Mouse (Mus musculus) hematopoietic stem cell, adult 5-6 weeks (primary cell): ENCODE measurements around the gene Thbd. TPM values are rescaled to one million over a fixed set of nuclear protein-coding genes. Genes with fewer than 3 reads are reported as not detected.

Source experiments
- ATAC-seq, 2 experiments: fragments of 125-278 bp in 1 of 2; replicated peaks in 1 of 2; 2 replicates each; pipeline ENCODE4 v1.8.0; 2016 to 2017; ENCODE audit warnings: inconsistent platforms in 2 of 2, mild to moderate bottlenecking in 2 of 2, moderate number of reproducible peaks in 2 of 2, low read depth in 1 of 2, moderate TSS enrichment in 1 of 2; ENCODE audit not compliant: low FRiP score in 2 of 2, poor library complexity in 2 of 2, severe bottlenecking in 2 of 2, insufficient read depth in 1 of 2, low TSS enrichment in 1 of 2
- total RNA-seq: library from RNA; stranded (forward); fragments of 172-1452, 232-1000 nt; gene quantifications from 2 replicates; pipeline ENCODE4 v1.2.3, GENCODE M21; 2017

The Thbd gene
- total RNA-seq, result 6.9 and 10.5 TPM in 2 replicates

GRCm38 (mm10) chr2:148407870-148408760, at the start of gene Thbd:
Gene Thbd, minus strand, starts transcription at chr2:148408188.
- ATAC-seq, result peak; percentile 58 to 70

- no peak for ATAC-seq
Observed at GRCm38 (mm10) chr2:148455341-148455740, 47.4 kb upstream of the Thbd start.

DNA sequence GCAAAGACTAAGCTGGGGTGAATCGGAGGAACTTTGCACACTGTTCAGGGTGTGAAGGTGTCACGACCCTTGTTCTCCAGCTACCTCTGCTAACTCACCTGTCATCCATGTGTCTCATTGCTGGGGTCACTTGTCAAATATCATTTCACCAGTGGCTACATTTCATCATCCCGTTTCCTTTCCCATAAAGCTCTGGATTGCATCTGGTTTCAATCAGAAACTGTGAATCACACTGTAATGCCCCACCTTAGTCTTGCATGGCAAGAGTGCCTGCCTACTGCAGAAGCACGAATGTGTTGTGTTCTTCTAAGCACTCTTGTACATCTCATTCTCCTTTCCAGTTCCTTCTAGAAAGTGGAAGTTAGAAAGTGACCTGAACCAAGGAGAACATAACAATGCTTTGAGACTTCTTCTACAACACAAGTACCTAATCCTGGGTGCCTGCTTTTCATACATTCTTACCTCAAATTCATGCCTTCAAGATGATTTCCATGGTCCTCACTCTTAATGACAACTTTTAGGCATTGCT, 46.1 kb upstream of the Thbd start:
- no peak for ATAC-seq

DNA sequence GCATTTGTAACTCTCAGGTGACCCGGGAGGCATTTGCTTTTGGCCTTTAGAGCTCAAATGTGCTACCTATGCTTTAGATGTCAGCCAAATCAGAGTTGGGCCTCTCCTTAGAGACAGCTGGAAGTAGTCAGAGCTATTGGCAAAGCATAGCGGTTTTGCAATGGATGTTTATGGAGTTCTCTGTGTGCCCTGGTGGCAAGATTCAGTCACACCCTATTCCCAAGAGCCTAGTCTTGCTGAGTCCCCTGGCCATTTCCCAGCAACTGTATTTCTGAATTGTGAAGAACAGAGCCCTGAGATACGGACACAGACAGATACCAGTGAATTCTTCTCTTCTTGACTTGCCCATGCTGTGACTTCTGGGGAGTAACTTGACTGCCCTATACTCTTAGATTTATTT, 45.1 kb upstream of the Thbd start:
- no peak for ATAC-seq

DNA sequence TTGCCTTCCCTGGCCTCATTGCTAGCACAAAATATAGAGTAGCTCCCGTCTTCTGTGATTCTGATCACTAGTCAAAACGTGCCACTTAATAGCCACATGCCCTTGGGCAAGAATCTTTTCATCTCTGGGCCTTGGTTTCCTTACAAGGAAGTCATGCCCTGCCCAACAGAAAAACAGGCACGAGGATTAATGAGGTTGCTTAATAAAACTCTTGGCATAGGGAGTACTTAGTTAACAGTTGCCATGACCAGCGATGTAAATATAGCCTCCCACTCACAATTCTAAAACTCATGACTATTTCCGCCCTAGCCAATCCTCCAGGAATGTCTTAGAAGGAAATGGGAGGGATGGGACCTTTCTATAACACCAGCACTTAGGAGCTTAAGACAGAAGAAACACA, 43.5 kb upstream of the Thbd start:
- ATAC-seq, result no peak

- no peak for ATAC-seq
Observed at GRCm38 (mm10) chr2:148450616-148451015, 42.6 kb upstream of the Thbd start.

- ATAC-seq, result no peak
Observed at GRCm38 (mm10) chr2:148449659-148450058, 41.7 kb upstream of the Thbd start.

- ATAC-seq, result no peak
Observed at GRCm38 (mm10) chr2:148446446-148446845, 38.5 kb upstream of the Thbd start.

DNA sequence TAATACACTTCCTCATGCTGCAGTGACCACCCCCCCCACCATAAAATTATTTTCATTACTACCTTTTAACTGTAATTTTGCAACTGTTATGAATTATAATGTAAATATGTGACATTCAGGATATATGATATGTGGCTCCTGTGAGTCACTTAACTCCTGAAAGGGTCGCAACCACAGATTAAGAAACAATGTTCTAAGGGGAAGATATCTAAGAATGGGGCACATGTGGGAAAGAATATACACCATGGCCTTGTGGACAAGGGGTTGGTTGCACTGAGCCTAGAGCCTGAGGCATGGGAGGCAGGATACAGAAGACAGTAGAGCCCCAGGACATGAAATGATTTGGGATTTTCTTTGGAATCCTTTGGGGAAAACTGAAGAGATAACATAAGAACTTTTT, 37.6 kb upstream of the Thbd start:
- ATAC-seq, result no peak

GRCm38 (mm10) chr2:148444472-148444871, 36.5 kb upstream of the Thbd start:
- no peak for ATAC-seq

DNA sequence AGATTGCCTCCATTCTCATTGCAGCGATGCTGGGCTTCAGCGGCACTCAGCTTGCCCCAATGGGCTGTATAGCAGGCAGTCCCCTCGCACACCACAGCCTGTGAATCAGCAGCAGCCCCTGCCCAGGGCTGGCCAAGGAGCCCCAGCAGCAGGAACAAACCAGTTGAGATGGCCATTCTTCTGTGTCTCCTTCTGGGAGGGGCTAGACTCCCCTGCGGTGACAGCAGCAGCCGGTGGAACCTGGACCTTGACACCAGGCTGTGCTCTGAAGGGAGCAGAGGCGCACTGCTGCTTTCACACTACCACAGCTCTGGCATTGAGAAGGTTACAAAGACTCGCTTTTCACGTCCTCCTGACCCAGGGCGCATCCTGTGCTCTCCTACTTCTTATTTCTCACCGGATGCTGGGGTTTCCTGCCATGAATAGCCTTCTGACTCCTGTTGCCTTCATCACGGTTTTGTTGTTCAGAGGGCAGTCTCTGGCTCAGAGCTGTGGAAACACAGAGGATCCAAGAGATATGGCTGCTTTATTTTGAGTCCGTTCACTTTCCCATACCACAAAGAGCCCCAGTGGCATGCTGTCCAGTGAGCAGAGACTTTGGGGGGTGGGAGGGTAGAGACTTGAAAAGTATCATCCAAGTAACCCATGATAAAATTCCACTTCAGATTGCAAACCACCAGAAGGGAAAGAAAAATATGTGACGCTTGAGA, 35.4 kb upstream of the Thbd start, which contains the start of gene Cd93:
Gene Cd93, minus strand, starts transcription at position 315 of the 710 bp plus-strand sequence.
- peak; percentile 81 to 82 for ATAC-seq

DNA sequence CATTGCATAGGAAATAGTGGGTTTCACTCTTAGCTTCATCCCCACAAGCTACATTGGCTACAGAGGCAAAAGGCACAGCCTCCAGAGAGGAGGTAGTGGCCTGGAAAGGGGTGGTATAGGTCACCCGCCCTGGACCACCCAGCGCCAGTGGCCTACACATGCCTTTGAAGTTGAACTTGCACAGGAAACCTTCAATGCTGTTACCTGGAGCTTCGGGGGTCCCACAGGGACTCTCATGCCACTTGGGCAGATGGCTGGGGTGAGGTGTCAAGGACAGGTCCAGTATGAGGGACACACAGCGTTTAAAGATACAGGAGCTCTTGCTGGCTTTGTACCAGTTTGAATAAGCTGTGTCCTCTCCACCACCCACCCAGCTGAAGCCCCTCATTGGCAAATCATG, 34.7 kb upstream of the Thbd start:
- ATAC-seq, result no peak

- no peak for ATAC-seq
Observed at GRCm38 (mm10) chr2:148442172-148442571, 34.2 kb upstream of the Thbd start.

- ATAC-seq, result no peak
Observed at GRCm38 (mm10) chr2:148441421-148441820, 33.4 kb upstream of the Thbd start.

DNA sequence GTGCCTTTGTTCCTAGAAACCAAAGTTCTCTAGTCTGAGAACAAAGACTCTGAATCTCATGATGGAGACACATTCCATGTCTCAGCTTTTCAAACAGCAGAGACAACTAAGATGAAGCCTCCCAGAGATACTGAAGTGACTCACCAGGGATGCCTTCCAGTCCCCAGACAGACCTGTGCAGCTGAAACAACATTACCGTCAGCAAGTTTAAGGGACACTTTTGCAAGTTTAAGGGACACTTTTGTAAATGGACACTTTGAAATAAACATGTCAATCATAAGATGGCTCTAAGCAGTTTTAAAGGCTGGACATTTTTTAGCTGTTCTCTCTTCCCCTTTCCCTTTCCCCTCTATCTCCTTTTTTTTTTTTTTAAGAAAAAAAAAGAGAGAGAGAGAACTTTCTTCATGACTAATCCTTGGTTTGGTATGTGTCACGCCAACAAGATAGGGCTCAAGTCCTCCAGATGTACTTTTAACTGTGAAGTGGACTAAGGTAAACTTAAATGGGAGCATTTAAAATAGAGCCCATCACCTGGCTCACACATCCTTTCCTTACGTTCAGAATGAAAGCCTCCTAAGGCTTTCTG, 31.8 kb upstream of the Thbd start:
- ATAC-seq, result no peak

DNA sequence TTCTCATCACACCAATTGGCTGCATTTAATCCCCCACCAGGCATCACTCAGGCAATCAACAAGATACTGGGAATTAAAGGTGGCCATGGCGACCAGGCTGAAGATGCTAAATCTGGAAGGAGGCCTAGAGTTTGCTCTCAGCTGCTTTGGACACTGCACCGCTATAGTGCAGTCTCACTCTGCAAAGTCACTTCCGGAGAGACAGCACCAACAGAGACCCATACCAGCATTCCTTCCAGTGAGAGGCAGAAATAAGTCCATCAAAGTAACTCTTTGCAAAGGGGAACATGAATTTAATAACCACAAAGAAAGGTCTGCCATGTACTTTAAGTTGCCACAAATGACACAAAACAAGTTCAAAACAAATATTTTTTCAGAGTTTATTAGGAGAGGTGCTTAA, 28.3 kb upstream of the Thbd start:
- ATAC-seq, result peak; percentile 26 to 58; a peak in 3 of 4 replicates

GRCm38 (mm10) chr2:148432346-148432745, 24.4 kb upstream of the Thbd start:
- ATAC-seq, result no peak

GRCm38 (mm10) chr2:148430941-148431340, 23.0 kb upstream of the Thbd start:
- no peak for ATAC-seq
